Mouse (Mus musculus): Measurements from ENCODE around the gene Abhd8.

The Abhd8 gene

GRCm38 (mm10) chr8:71478943-71479342 lies 15.5 kb upstream of the Abhd8 start:
- no peak for DNase-seq (ENCODE audit: inconsistent age in 2 of 2, low spot score in 1 of 2)

- DNase-seq (ENCODE audit: inconsistent age in 2 of 2, low spot score in 1 of 2): peak in 1 of 2 experiments; percentile 67
Measured at GRCm38 (mm10) chr8:71477196-71477845, 13.9 kb upstream of the Abhd8 start.

GRCm38 (mm10) chr8:71476099-71476940 lies 12.9 kb upstream of the Abhd8 start:
- peak; percentile 89 to 96 for DNase-seq (ENCODE audit: inconsistent age in 2 of 2, low spot score in 1 of 2)

- no peak for DNase-seq (ENCODE audit: inconsistent age in 2 of 2, low spot score in 1 of 2)
Measured at GRCm38 (mm10) chr8:71475702-71476075, 12.2 kb upstream of the Abhd8 start.

- no peak for DNase-seq (ENCODE audit: inconsistent age in 2 of 2, low spot score in 1 of 2)
Measured at GRCm38 (mm10) chr8:71474785-71475701, 11.6 kb upstream of the Abhd8 start.

- no peak for DNase-seq (ENCODE audit: inconsistent age in 2 of 2, low spot score in 1 of 2)
Measured at GRCm38 (mm10) chr8:71474344-71474743, 10.9 kb upstream of the Abhd8 start.

- DNase-seq (ENCODE audit: inconsistent age in 2 of 2, low spot score in 1 of 2): peak in 1 of 2 experiments; percentile 9
Measured at GRCm38 (mm10) chr8:71472601-71473386, 9.3 kb upstream of the Abhd8 start.

GRCm38 (mm10) chr8:71471861-71472260 lies 8.4 kb upstream of the Abhd8 start:
- DNase-seq (ENCODE audit: inconsistent age in 2 of 2, low spot score in 1 of 2): peak in 1 of 2 experiments; percentile 19

- DNase-seq (ENCODE audit: inconsistent age in 2 of 2, low spot score in 1 of 2): peak in 1 of 2 experiments; percentile 34
Measured at GRCm38 (mm10) chr8:71470913-71471255, 7.4 kb upstream of the Abhd8 start.

- DNase-seq (ENCODE audit: inconsistent age in 2 of 2, low spot score in 1 of 2): peak; percentile 25 to 42
Measured at GRCm38 (mm10) chr8:71470146-71470912, 6.9 kb upstream of the Abhd8 start.

- DNase-seq (ENCODE audit: inconsistent age in 2 of 2, low spot score in 1 of 2): peak; percentile 71 to 84
Measured at GRCm38 (mm10) chr8:71469411-71469810, 6.0 kb upstream of the Abhd8 start.

GRCm38 (mm10) chr8:71468916-71469315 lies 5.5 kb upstream of the Abhd8 start, which contains the start of gene Dda1:
Gene Dda1, plus strand, starts transcription at chr8:71469199.
- DNase-seq (ENCODE audit: inconsistent age in 2 of 2, low spot score in 1 of 2): peak; percentile 99

GRCm38 (mm10) chr8:71468001-71468400 lies 4.5 kb upstream of the Abhd8 start:
- peak in 1 of 2 experiments; percentile 30 for DNase-seq (ENCODE audit: inconsistent age in 2 of 2, low spot score in 1 of 2)

- peak in 1 of 2 experiments; percentile 31 for DNase-seq (ENCODE audit: inconsistent age in 2 of 2, low spot score in 1 of 2)
Measured at GRCm38 (mm10) chr8:71467201-71467600, 3.7 kb upstream of the Abhd8 start.

- peak in 1 of 2 experiments; percentile 33 for DNase-seq (ENCODE audit: inconsistent age in 2 of 2, low spot score in 1 of 2)
Measured at GRCm38 (mm10) chr8:71466198-71466597, 2.7 kb upstream of the Abhd8 start.

GRCm38 (mm10) chr8:71465733-71466132 lies 2.3 kb upstream of the Abhd8 start:
- no peak for DNase-seq (ENCODE audit: inconsistent age in 2 of 2, low spot score in 1 of 2)

- DNase-seq (ENCODE audit: inconsistent age in 2 of 2, low spot score in 1 of 2): peak; percentile 99 to 100
Measured at GRCm38 (mm10) chr8:71464513-71465500, 1.4 kb upstream of the Abhd8 start, which contains the start of gene Mrpl34. Gene Mrpl34, plus strand, starts transcription at chr8:71464959.

GRCm38 (mm10) chr8:71462786-71463185 lies 669 bp downstream of the Abhd8 start:
- DNase-seq (ENCODE audit: inconsistent age in 2 of 2, low spot score in 1 of 2): peak; percentile 79 to 90

Data from adrenal gland, adult (tissue).